Mouse (Mus musculus) embryonic fibroblast, embryonic 13.5 days (primary cell): Measurements from ENCODE around the gene Ndufs8. TPM values are rescaled to one million over a fixed set of nuclear protein-coding genes. Genes with fewer than 3 reads are reported as not detected.

ENCODE experiments used
- H3K27ac ChIP-seq: 2 replicates; pipeline ENCODE4 v1.5.1; 2012; ENCODE audit warnings: low read length, control low read depth, inconsistent platforms; ENCODE audit not compliant: insufficient read depth
- H3K4me1 ChIP-seq: 2 replicates; pipeline ENCODE4 v1.6.1; 2011; ENCODE audit warnings: low read length; ENCODE audit not compliant: control insufficient read depth, insufficient read depth
- H3K4me3 ChIP-seq: 2 replicates; pipeline ENCODE4 v1.5.1; 2011; ENCODE audit warnings: mild to moderate bottlenecking, control low read depth, low read length; ENCODE audit not compliant: insufficient read depth
- CTCF ChIP-seq: IDR thresholded peaks from 2 replicates; pipeline ENCODE4 v1.5.1; 2011; ENCODE audit warnings: mild to moderate bottlenecking, control low read depth, low read length, moderate library complexity, borderline replicate concordance; ENCODE audit not compliant: insufficient read depth
- POLR2A ChIP-seq: IDR thresholded peaks from 2 replicates; pipeline ENCODE4 v1.6.1; 2011; ENCODE audit warnings: low read depth, mild to moderate bottlenecking, control low read depth, low read length, moderate library complexity
- polyA plus RNA-seq: library from polyadenylated mRNA; stranded (reverse); fragments of >200 nt; gene quantifications from 2 replicates; pipeline ENCODE4 v1.2.4, GENCODE M21; 2011; ENCODE audit warnings: low read depth; ENCODE audit not compliant: missing spikeins, insufficient read length

The Ndufs8 gene
- polyA plus RNA-seq, 1 experiment = 108 TPM

- Histone ChIP-seq H3K4me1 (no peaks in the 10 kb centered on the region), H3K27ac (no peak overlapping the region)
- TF ChIP-seq CTCF (no peak), POLR2A (no peak)
Measured at GRCm38 (mm10) chr19:3864960-3865359, 47.6 kb downstream of the Ndufs8 start.

GRCm38 (mm10) chr19:3862713-3863112 is 49.9 kb downstream of the Ndufs8 start:
- TF ChIP-seq POLR2A (no peak), CTCF (no peak)
- H3K27ac ChIP-seq = no peak overlapping the region
- no peaks in the 10 kb centered on the region for H3K4me1 ChIP-seq
- H3K4me3 ChIP-seq = no peak overlapping the region

More at GRCm38 (mm10) chr19:3864960-3865359, 47.6 kb downstream of the Ndufs8 start:
- H3K4me3 ChIP-seq = no peak overlapping the region

Other genes with a start within 250 kb of the Ndufs8 start
- 32.0 and 32.7 TPM in 2 replicates for gene Lrp5, start 226.2 kb downstream of the Ndufs8 start, polyA plus RNA-seq
- gene 1810055G02Rik, start 204.5 kb downstream of the Ndufs8 start, polyA plus RNA-seq = 53.5 and 57.9 TPM in 2 replicates
- gene Kmt5b, start 145.4 kb downstream of the Ndufs8 start, polyA plus RNA-seq = 36.9 and 47.1 TPM in 2 replicates
- 48.4 and 65.0 TPM in 2 replicates for gene Chka, start 61.0 kb downstream of the Ndufs8 start, polyA plus RNA-seq
- 56.8 and 60.7 TPM in 2 replicates for gene Tcirg1, start 5.6 kb downstream of the Ndufs8 start, polyA plus RNA-seq
- gene Aldh3b1, start 17.0 kb upstream of the Ndufs8 start, polyA plus RNA-seq = 3.8 and 4.3 TPM in 2 replicates
- 34.5 and 44.9 TPM in 2 replicates for gene Unc93b1, start 22.4 kb upstream of the Ndufs8 start, polyA plus RNA-seq
- gene Aldh3b3, start 45.9 kb upstream of the Ndufs8 start, polyA plus RNA-seq = not detected in 2 replicates
- not detected in 2 replicates for gene Aldh3b2, start 59.6 kb upstream of the Ndufs8 start, polyA plus RNA-seq
- gene Acy3, start 73.8 kb upstream of the Ndufs8 start, polyA plus RNA-seq = 4.9 and 7.7 TPM in 2 replicates
- gene Tbx10, start 80.0 kb upstream of the Ndufs8 start, polyA plus RNA-seq = not detected in 2 replicates
- 18.5 and 19.7 TPM in 2 replicates for gene Nudt8, start 87.8 kb upstream of the Ndufs8 start, polyA plus RNA-seq
- 2.1 TPM in 2 replicates for gene Gm49405, start 87.9 kb upstream of the Ndufs8 start, polyA plus RNA-seq
- 2.1 and 3.2 TPM in 2 replicates for gene Doc2g, start 90.5 kb upstream of the Ndufs8 start, polyA plus RNA-seq
- 64.3 and 74.1 TPM in 2 replicates for gene Ndufv1, start 100.0 kb upstream of the Ndufs8 start, polyA plus RNA-seq
- gene Gstp1, start 125.2 kb upstream of the Ndufs8 start, polyA plus RNA-seq = 225 and 296 TPM in 2 replicates
- 1.7 and 3.1 TPM in 2 replicates for gene Gstp2, start 133.2 kb upstream of the Ndufs8 start, polyA plus RNA-seq
- not detected in 2 replicates for gene Gstp3, start 146.8 kb upstream of the Ndufs8 start, polyA plus RNA-seq
- gene Cabp2, start 168.8 kb upstream of the Ndufs8 start, polyA plus RNA-seq = not detected in 2 replicates
- 25.1 and 32.1 TPM in 2 replicates for gene Cdk2ap2, start 184.4 kb upstream of the Ndufs8 start, polyA plus RNA-seq
- gene Pitpnm1, start 187.2 kb upstream of the Ndufs8 start, polyA plus RNA-seq = 14.5 and 19.5 TPM in 2 replicates
- 63.9 and 72.7 TPM in 2 replicates for gene Aip, start 213.1 kb upstream of the Ndufs8 start, polyA plus RNA-seq
- not detected in 2 replicates for gene Gpr152, start 227.0 kb upstream of the Ndufs8 start, polyA plus RNA-seq
- gene Cabp4, start 231.3 kb upstream of the Ndufs8 start, polyA plus RNA-seq = not detected in 2 replicates
- 143 and 179 TPM in 2 replicates for gene Coro1b, start 235.8 kb upstream of the Ndufs8 start, polyA plus RNA-seq
- gene Ptprcap, start 240.8 kb upstream of the Ndufs8 start, polyA plus RNA-seq = 0.50 TPM in 1 of 2 replicates, not detected in the other